Mouse (Mus musculus): Measurements from ENCODE around the gene Vps53.
A peak's percentile ranks its signal among the peaks of the same experiment; 100 is the strongest.

Gene Vps53

GRCm38 (mm10) chr11:76056487-76056886, 123.0 kb downstream of the Vps53 start:
- DNase-seq (ENCODE audit: low spot score): no peak

GRCm38 (mm10) chr11:76052496-76052895, 127.0 kb downstream of the Vps53 start:
- no peak for DNase-seq (ENCODE audit: low spot score)

GRCm38 (mm10) chr11:76050967-76051512, 128.4 kb downstream of the Vps53 start:
- DNase-seq (ENCODE audit: low spot score): no peak

DNA sequence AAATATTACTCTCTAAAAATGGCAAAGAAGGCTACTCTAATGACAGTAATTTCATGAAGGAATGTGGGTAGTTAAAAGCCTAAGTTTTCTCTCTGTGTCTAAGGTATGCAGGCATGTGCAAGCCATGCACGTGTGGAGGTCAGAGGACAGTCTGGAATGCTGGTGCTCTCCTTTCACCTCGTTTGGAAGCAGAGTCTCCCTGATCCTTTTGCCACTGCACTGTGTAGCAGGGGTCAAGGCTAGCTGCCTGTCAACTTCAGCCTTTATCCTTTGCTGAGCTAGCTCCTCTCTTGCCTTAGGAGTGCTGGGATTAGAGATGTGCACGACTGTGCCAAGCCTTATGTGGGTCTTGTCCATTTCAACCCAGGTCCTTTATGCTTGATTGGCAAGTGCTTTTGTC, 128.9 kb downstream of the Vps53 start:
- DNase-seq (ENCODE audit: low spot score): no peak

DNA sequence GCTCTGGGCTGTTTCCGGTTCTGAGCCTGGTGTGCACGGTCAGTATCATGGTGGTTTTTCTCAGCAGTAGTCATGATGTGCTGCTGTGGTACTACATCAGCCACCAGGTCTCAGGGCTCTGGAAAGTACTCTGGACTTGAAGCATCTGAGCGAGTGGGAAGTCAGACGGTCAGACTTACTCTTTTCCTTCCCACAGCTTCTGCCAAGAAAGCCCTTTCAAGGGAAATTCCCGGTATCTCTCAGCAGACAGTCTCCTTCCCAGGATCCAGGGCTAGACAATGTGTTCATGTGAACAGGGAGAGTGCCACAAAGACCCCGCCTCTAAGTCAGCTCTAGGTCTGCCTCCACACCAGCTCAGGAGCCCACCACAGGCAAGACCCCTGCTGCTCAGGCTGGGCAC, 134.1 kb downstream of the Vps53 start:
- no peak for DNase-seq (ENCODE audit: low spot score)

- DNase-seq (ENCODE audit: low spot score): no peak
Measured at GRCm38 (mm10) chr11:76044468-76044867, 135.0 kb downstream of the Vps53 start.

GRCm38 (mm10) chr11:76042882-76043281, 136.6 kb downstream of the Vps53 start:
- DNase-seq (ENCODE audit: low spot score): peak; percentile 31

DNA sequence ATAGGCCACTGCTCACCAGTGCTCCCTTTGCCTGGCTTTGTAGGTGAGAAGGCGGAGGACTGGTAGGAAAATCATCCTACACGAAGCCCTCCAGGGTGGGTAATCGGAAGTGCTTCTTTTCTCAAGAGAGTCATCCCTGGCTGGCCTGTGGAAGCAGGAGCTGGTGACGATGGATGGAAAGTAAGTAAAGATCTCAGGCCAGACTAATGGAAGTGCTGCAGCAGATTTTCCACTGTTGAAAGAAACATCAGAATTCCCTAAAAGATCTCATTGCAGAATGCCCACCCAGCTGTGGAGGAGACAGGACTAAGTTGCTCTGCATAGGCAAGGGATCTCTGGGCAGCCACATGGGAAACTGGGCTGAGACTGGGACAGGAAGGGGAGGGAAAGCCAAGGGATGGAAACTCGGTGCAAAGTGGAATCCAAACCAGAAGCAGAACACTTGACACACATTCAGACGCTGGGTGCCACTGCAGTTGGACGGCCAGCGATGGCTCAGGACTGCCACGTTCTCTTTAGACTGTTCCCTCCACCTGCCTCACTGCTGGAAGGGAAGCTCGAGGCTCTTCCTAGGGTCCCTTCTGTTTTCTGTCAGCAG, 137.3 kb downstream of the Vps53 start:
- DNase-seq (ENCODE audit: low spot score): no peak

- no peak for DNase-seq (ENCODE audit: low spot score)
Measured at GRCm38 (mm10) chr11:76040761-76041376, 138.6 kb downstream of the Vps53 start.

DNA sequence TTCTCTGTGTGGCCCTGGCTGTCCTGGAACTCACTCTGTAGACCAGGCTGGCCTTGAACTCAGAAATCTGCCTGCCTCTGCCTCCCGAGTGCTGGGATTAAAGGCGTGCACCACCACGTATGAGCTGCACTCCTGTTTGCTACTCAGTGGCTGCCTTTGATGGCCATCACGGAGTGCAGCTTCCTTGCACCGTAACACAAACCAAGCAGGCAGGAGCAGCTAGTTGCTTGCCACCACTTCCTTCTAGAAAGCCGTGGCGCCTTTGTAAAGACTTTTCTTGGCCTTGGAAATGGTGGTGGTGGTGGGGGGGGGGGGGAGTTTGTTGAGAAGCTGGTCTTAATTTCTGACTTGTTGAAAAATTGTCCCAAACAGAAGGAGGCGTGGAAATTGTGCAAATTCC, 139.3 kb downstream of the Vps53 start:
- no peak for DNase-seq (ENCODE audit: low spot score)

DNA sequence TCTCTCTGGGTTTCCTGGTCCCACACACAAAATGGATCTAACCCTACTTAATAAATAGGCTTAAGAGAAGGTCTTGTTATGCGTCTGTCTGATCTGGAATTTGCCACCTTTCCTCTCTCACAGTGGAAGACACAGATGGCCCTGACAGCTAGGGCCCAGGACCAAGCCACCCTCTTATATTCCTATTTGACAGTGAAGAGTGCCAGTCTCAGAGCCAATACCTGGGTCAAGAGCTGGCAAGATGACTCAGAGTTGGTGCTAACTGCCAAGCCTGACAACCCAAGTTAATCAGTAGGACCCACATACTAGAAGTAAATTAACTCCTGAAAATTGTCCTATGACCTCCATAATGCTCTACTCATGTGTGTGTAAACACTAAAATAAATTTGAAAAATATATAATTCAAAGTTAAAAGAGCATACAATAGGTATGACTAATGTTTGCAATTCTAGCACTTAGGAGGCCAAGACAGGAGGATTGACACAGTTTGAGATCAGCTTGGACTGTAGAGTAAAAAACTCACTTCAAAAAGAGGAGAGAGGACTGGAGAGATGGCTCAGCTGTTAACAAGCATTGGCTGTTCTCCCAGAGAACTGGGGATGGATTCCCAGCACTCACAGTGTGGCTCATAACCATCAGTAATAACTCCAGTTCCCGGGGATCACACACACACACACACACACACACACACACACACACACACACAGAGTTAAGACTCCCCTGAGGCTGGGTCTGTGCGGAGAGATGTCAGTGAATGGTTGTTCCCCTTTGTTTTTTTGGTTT, 140.0 kb downstream of the Vps53 start:
- DNase-seq (ENCODE audit: low spot score): no peak

GRCm38 (mm10) chr11:76037581-76038294, 141.7 kb downstream of the Vps53 start:
- DNase-seq (ENCODE audit: low spot score): no peak

DNA sequence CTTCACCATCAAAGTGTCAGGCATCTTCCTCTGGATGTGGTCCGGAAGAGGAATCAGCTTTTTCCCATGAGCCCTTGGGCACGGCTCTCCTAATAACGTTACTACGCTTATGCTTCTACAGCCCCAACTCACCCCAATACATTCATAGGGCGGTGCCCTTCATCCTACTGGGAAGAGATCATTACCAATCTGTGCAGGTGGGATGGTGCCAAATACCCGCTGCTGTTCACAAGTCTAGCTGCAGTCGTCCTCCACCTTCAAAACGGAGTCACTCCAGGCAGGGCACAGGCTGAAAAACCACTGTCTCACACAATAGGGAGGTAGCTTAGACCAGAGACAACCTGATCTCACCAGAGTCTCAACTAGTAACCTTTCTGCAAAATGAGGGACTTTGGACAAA, 144.3 kb downstream of the Vps53 start:
- no peak for DNase-seq (ENCODE audit: low spot score)

GRCm38 (mm10) chr11:76033836-76034235, 145.6 kb downstream of the Vps53 start:
- no peak for DNase-seq (ENCODE audit: low spot score)

GRCm38 (mm10) chr11:76033359-76033758, 146.1 kb downstream of the Vps53 start:
- no peak for DNase-seq (ENCODE audit: low spot score)

GRCm38 (mm10) chr11:76028072-76028465, 151.4 kb downstream of the Vps53 start:
- no peak for DNase-seq (ENCODE audit: low spot score)

- peak; percentile 67 for DNase-seq (ENCODE audit: low spot score)
Measured at GRCm38 (mm10) chr11:76027139-76028071, 152.0 kb downstream of the Vps53 start, which contains the start of gene Rflnb. TSS of gene Rflnb (minus strand) at chr11:76027782.

DNA sequence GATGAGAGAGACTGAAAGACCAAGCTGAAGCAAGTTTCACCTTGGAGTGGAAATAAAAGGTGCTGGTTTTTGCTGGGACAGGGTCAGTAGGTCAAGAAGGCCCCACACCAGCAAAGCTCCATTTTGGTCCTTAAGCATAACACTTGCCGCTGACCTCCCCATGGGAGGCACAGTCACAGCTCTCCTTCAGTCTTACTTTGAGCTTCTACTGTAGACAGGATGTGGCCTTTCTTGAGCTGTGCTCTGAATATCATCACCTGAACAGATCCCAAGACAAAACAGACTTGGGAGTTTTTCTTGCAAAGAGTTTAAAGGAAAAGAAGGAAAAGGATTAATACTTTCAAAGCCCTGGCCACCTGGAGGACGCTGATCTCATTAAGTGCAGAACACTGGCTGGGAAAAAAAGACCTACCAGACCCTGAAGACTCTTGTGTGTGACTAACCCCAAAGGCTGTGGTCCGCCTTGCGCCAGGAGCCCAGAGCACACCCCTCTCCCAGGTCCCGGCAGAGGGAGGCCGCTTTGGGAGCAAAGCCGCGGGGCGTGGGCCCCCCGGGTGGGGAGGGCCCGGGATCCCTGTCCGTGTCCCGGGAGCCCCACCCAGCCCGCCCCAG, 152.8 kb downstream of the Vps53 start:
- DNase-seq (ENCODE audit: low spot score): no peak

DNA sequence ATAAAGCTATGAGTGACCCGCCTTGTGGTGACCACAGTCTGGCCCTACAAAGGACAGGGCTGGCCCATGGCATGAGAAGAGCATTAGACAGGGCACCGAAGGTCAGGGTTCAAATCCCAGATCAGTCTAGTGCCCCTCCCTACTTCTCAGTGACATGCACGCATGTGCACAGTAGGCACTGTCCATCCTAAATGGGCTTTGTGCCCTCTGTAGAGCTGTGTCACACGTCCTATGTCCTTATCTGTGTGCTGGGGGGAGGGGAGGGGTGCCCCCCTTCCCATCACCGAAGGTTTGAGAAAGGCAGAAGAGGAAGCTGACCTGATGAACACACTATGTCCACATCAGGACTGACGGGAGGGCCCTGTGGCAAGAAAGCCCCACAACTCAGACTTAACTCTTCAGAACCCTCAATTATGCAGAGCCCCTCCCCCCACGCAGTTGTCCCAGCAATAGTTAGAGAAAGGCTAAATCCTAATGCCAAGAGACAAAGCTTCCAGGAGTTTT, 154.3 kb downstream of the Vps53 start:
- no peak for DNase-seq (ENCODE audit: low spot score)

DNA sequence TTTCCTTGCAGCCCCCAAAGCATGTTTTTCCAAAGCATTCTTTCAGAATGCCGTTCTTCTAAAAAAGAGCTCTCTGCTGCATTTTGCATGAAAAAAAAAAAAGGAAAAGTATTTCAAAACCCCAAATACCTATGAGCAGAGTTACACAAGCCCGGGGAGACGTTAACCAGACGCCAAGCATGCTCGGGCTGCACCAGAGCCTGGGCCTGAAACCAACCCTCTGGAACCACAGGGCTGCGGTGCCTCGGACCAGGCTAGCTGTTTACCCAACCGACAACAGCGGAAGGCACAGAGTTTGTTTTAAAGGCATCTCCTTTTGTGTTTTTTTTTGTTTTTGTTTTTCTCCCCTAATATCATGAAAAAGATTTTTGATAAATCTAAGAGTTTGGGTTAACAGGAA, 158.5 kb downstream of the Vps53 start:
- DNase-seq (ENCODE audit: low spot score): no peak

GRCm38 (mm10) chr11:76019879-76020278, 159.6 kb downstream of the Vps53 start:
- DNase-seq (ENCODE audit: low spot score): no peak
